Mouse (Mus musculus): ENCODE measurements at regions not wholly inside any gene's neighbourhood (a gene's known extent, or its start where the extent isn't known, plus 50 kb on each side); places are given as distances from the start of the nearest gene placed in this dataset.

- TF ChIP-seq ZC3H11A (IDR thresholded peaks at IDR 0.05; ENCODE audit: borderline replicate concordance, low read depth, low read length) (no peak), ZNF384 (IDR thresholded peaks at IDR 0.05; ENCODE audit: low read depth, low read length) (no peak)
Measured at GRCm38 (mm10) chr4:56373746-56374145, 366.1 kb upstream of the Gm26657 start.
